Mouse (Mus musculus) cerebellum, postnatal 25 days (tissue): ENCODE results near the gene Zmiz1.
A peak's percentile ranks its signal among the peaks of the same experiment; 100 is the strongest.

ENCODE experiments used
- DNase-seq, 2 experiments: peaks; one replicate each; pipeline ENCODE4 v3.0.0; 2021; ENCODE audit warnings: mixed read lengths in 2 of 2

Zmiz1 gene

GRCm38 (mm10) chr14:25619066-25619762, 160.2 kb downstream of the Zmiz1 start:
- DNase-seq: peak; percentile 75 to 79

- DNase-seq: peak; percentile 52 to 54
Observed at GRCm38 (mm10) chr14:25620766-25621165, 161.8 kb downstream of the Zmiz1 start.

GRCm38 (mm10) chr14:25623698-25624097, 164.7 kb downstream of the Zmiz1 start:
- peak; percentile 70 to 74 for DNase-seq

GRCm38 (mm10) chr14:25624659-25625058, 165.7 kb downstream of the Zmiz1 start:
- DNase-seq: no peak

GRCm38 (mm10) chr14:25627599-25628255, 168.7 kb downstream of the Zmiz1 start:
- DNase-seq: peak; percentile 77 to 79

- peak; percentile 53 to 54 for DNase-seq
Observed at GRCm38 (mm10) chr14:25628448-25629099, 169.6 kb downstream of the Zmiz1 start.

- no peak for DNase-seq
Observed at GRCm38 (mm10) chr14:25629866-25630606, 171.1 kb downstream of the Zmiz1 start.

GRCm38 (mm10) chr14:25630647-25631409, 171.8 kb downstream of the Zmiz1 start:
- no peak for DNase-seq

GRCm38 (mm10) chr14:25631481-25631880, 172.5 kb downstream of the Zmiz1 start:
- peak; percentile 72 to 73 for DNase-seq

- peak; percentile 73 to 76 for DNase-seq
Observed at GRCm38 (mm10) chr14:25633539-25634300, 174.7 kb downstream of the Zmiz1 start.

- DNase-seq: no peak
Observed at GRCm38 (mm10) chr14:25634328-25634727, 175.3 kb downstream of the Zmiz1 start.

GRCm38 (mm10) chr14:25635746-25636145, 176.8 kb downstream of the Zmiz1 start:
- no peak for DNase-seq

- DNase-seq: peak; percentile 76 to 77
Observed at GRCm38 (mm10) chr14:25636297-25636696, 177.3 kb downstream of the Zmiz1 start.

GRCm38 (mm10) chr14:25639120-25639758, 180.3 kb downstream of the Zmiz1 start:
- DNase-seq: no peak

- DNase-seq: no peak
Observed at GRCm38 (mm10) chr14:25639979-25640378, 181.0 kb downstream of the Zmiz1 start.

GRCm38 (mm10) chr14:25640421-25641056, 181.6 kb downstream of the Zmiz1 start:
- no peak for DNase-seq

GRCm38 (mm10) chr14:25641067-25641466, 182.1 kb downstream of the Zmiz1 start:
- peak; percentile 52 to 69 for DNase-seq

GRCm38 (mm10) chr14:25645717-25646116, 186.7 kb downstream of the Zmiz1 start:
- no peak for DNase-seq

GRCm38 (mm10) chr14:25646161-25646621, 187.2 kb downstream of the Zmiz1 start:
- DNase-seq: peak; percentile 65 to 79

GRCm38 (mm10) chr14:25651131-25651530, 192.1 kb downstream of the Zmiz1 start:
- no peak for DNase-seq
